Comparison of ENCODE assay signal across 8 mouse cellular contexts in genomic region chr19:15903508-15904480, GRCm38 (mm10). TPM values are rescaled to one million over a fixed set of nuclear protein-coding genes. Genes with fewer than 3 reads are reported as not detected.
DNase-seq lines count a peak whose midpoint lies in the region; ATAC-seq and TF ChIP-seq lines count a peak whose summit lies in the region.

No protein-coding gene starts in this region.

- peak; percentile 34 for DNase-seq in kidney, adult 11 months
- no peak for DNase-seq in forebrain, embryonic 11.5 days (ENCODE audit: low spot score)
- peak; percentile 16 for DNase-seq in kidney, postnatal 0 days (ENCODE audit: low spot score)
- no peak for DNase-seq in midbrain, postnatal 0 days (ENCODE audit: low spot score)
- DNase-seq in cerebellum, adult 9-11 months: no peak
- DNase-seq in cerebellum, adult 9-10 months: no peak

- H3K36me3 ChIP-seq in kidney, embryonic 14.5 days (ENCODE audit: control insufficient read depth, insufficient read depth, low read length): peaks cover 30% of the 10 kb centered on the region
- H3K36me3 ChIP-seq in forebrain, embryonic 11.5 days (ENCODE audit: control insufficient read depth, insufficient read depth, low read length): peaks cover 4% of the 10 kb centered on the region; the same call in 1 of the 2 replicates
- peaks cover 8% of the 10 kb centered on the region; the same call in 1 of the 2 replicates for H3K36me3 ChIP-seq in kidney, postnatal 0 days (ENCODE audit: insufficient read depth, low read length)
- no peaks in the 10 kb centered on the region for H3K36me3 ChIP-seq in midbrain, postnatal 0 days (ENCODE audit: insufficient read depth, low read length)
- H3K36me3 ChIP-seq in intestine, postnatal 0 days (ENCODE audit: control insufficient read depth, insufficient read depth): peaks cover 6% of the 10 kb centered on the region; the same call in 1 of the 2 replicates

- no peak overlapping the region for H3K4me3 ChIP-seq in kidney, embryonic 14.5 days (ENCODE audit: low read length)
- no peak overlapping the region for H3K4me3 ChIP-seq in forebrain, embryonic 11.5 days (ENCODE audit: low read depth, low read length)
- H3K4me3 ChIP-seq in kidney, postnatal 0 days (replicated peaks; ENCODE audit: low read depth, low read length): no peak overlapping the region
- no peak overlapping the region for H3K4me3 ChIP-seq in midbrain, postnatal 0 days (ENCODE audit: low read depth, low read length)
- no peak overlapping the region for H3K4me3 ChIP-seq in intestine, postnatal 0 days (ENCODE audit: low read depth, low read length)

- no peak overlapping the region for H3K27ac ChIP-seq in kidney, embryonic 14.5 days (ENCODE audit: low read depth, low read length)
- H3K27ac ChIP-seq in forebrain, embryonic 11.5 days (ENCODE audit: low read depth, low read length): no peak overlapping the region
- H3K27ac ChIP-seq in kidney, postnatal 0 days: 0 out of 2 replicates have a peak overlapping the region, but pooled peaks have one; percentile 25
- no peak overlapping the region for H3K27ac ChIP-seq in midbrain, postnatal 0 days (ENCODE audit: low read depth, low read length)
- no peak overlapping the region for H3K27ac ChIP-seq in intestine, postnatal 0 days (ENCODE audit: low read depth, low read length)

- WGBS in kidney, embryonic 14.5 days: 50% methylated on average over 20 of the region's 20 CpGs
- 27% methylated on average over 20 of the region's 20 CpGs for WGBS in forebrain, embryonic 11.5 days
- WGBS in kidney, postnatal 0 days: 41% methylated on average over 20 of the region's 20 CpGs
- 26% methylated on average over 20 of the region's 20 CpGs for WGBS in midbrain, postnatal 0 days
- 65% methylated on average over 20 of the region's 20 CpGs for WGBS in intestine, postnatal 0 days

- no peak overlapping the region for H3K4me2 ChIP-seq in kidney, embryonic 14.5 days (replicated peaks; ENCODE audit: low read depth, low read length)
- no peak overlapping the region for H3K4me2 ChIP-seq in forebrain, embryonic 11.5 days (ENCODE audit: low read depth, low read length, severe bottlenecking)
- H3K4me2 ChIP-seq in kidney, postnatal 0 days (ENCODE audit: low read length): no peak overlapping the region
- H3K4me2 ChIP-seq in midbrain, postnatal 0 days (ENCODE audit: low read depth, low read length, poor library complexity, severe bottlenecking): peak overlapping the region; percentile 6; the same call in 1 of the 2 replicates
- H3K4me2 ChIP-seq in intestine, postnatal 0 days (replicated peaks; ENCODE audit: low read depth): no peak overlapping the region

- TF ChIP-seq CTCF in kidney, postnatal 0 days (IDR thresholded peaks at IDR 0.05; ENCODE audit: low read depth): no peak
- TF ChIP-seq CTCF in midbrain, postnatal 0 days (IDR thresholded peaks at IDR 0.05): no peak
- no peak for TF ChIP-seq CTCF in intestine, postnatal 0 days (IDR thresholded peaks at IDR 0.05; ENCODE audit: low read depth)

- no peaks in the 10 kb centered on the region for H3K9me3 ChIP-seq in kidney, embryonic 14.5 days (ENCODE audit: control insufficient read depth, low read length)
- H3K9me3 ChIP-seq in forebrain, embryonic 11.5 days (ENCODE audit: control insufficient read depth, low read length): no peaks in the 10 kb centered on the region
- no peaks in the 10 kb centered on the region for H3K9me3 ChIP-seq in kidney, postnatal 0 days (replicated peaks; ENCODE audit: low read length)
- no peaks in the 10 kb centered on the region for H3K9me3 ChIP-seq in midbrain, postnatal 0 days (ENCODE audit: low read length)
- no peaks in the 10 kb centered on the region for H3K9me3 ChIP-seq in intestine, postnatal 0 days (ENCODE audit: control insufficient read depth)

- no peaks in the 10 kb centered on the region for H3K27me3 ChIP-seq in kidney, embryonic 14.5 days (ENCODE audit: control insufficient read depth, insufficient read depth, low read length)
- H3K27me3 ChIP-seq in forebrain, embryonic 11.5 days (ENCODE audit: control insufficient read depth, insufficient read depth, low read length): no peaks in the 10 kb centered on the region
- no peaks in the 10 kb centered on the region for H3K27me3 ChIP-seq in kidney, postnatal 0 days (ENCODE audit: insufficient read depth, low read length)
- H3K27me3 ChIP-seq in midbrain, postnatal 0 days (ENCODE audit: insufficient read depth, low read length): no peaks in the 10 kb centered on the region
- no peaks in the 10 kb centered on the region for H3K27me3 ChIP-seq in intestine, postnatal 0 days (replicated peaks; ENCODE audit: control insufficient read depth, insufficient read depth, low read length)

- H3K9ac ChIP-seq in kidney, embryonic 14.5 days (ENCODE audit: low read depth, low read length): no peak overlapping the region
- H3K9ac ChIP-seq in forebrain, embryonic 11.5 days (ENCODE audit: low read length): no peak overlapping the region
- H3K9ac ChIP-seq in kidney, postnatal 0 days (ENCODE audit: low read depth, low read length): no peak overlapping the region
- no peak overlapping the region for H3K9ac ChIP-seq in midbrain, postnatal 0 days (replicated peaks; ENCODE audit: low read length, poor library complexity, severe bottlenecking)
- H3K9ac ChIP-seq in intestine, postnatal 0 days (ENCODE audit: low read depth, low read length): no peak overlapping the region

- no peaks in the 10 kb centered on the region for H3K4me1 ChIP-seq in kidney, embryonic 14.5 days (ENCODE audit: control insufficient read depth, insufficient read depth, low read length)
- peaks cover 4% of the 10 kb centered on the region; the same call in 1 of the 2 replicates for H3K4me1 ChIP-seq in forebrain, embryonic 11.5 days (replicated peaks; ENCODE audit: control insufficient read depth, insufficient read depth, low read length)
- 0 out of 2 replicates have a peak, but pooled peaks cover 6% of the 10 kb centered on the region for H3K4me1 ChIP-seq in kidney, postnatal 0 days (replicated peaks; ENCODE audit: insufficient read depth, low read length)
- no peaks in the 10 kb centered on the region for H3K4me1 ChIP-seq in midbrain, postnatal 0 days (ENCODE audit: insufficient read depth, low read length)
- no peaks in the 10 kb centered on the region for H3K4me1 ChIP-seq in intestine, postnatal 0 days (replicated peaks; ENCODE audit: control insufficient read depth, insufficient read depth, low read length)

- ATAC-seq in kidney, embryonic 14.5 days (ENCODE audit: low FRiP score, low TSS enrichment): no peak
- peak; percentile 33; the same call in 1 of the 2 replicates for ATAC-seq in forebrain, embryonic 11.5 days (replicated peaks; ENCODE audit: low FRiP score)
- peak; percentile 54; the same call in 1 of the 2 replicates for ATAC-seq in kidney, postnatal 0 days (replicated peaks; ENCODE audit: low FRiP score, low read depth)
- no peak for ATAC-seq in midbrain, postnatal 0 days (ENCODE audit: low FRiP score)
- ATAC-seq in intestine, postnatal 0 days: no peak

RNA-seq across cellular contexts. Expression of gene Psat1, which starts 43.3 kb away (rescaled TPM):
- 88.6 and 116 TPM in 2 replicates for polyA plus RNA-seq in kidney, embryonic 14.5 days (2014; fragmentation: Nextera tagmentation; extraction: Ambion mirVana)
- polyA plus RNA-seq in forebrain, embryonic 11.5 days (2014; fragmentation: Nextera tagmentation; extraction: Ambion mirVana): 137 and 142 TPM in 2 replicates
- polyA plus RNA-seq in kidney, postnatal 0 days (2015; fragmentation: Nextera tagmentation; extraction: Ambion mirVana): 55.0 and 55.2 TPM in 2 replicates
- 97.3 and 106 TPM in 2 replicates for total RNA-seq in midbrain, postnatal 0 days (2014; rRNA removed)
- polyA plus RNA-seq in midbrain, postnatal 0 days (2015; fragmentation: Nextera tagmentation; extraction: Ambion mirVana): 68.0 and 76.3 TPM in 2 replicates
- polyA plus RNA-seq in intestine, postnatal 0 days (2015; fragmentation: Nextera tagmentation; extraction: Ambion mirVana): 13.0 and 15.3 TPM in 2 replicates

Comparison
In these comparisons a context has a peak if more than half of its experiments do, and no peak if none do; other contexts are left out.
1. ATAC-seq: peak in forebrain, embryonic 11.5 days (single experiment) and kidney, postnatal 0 days (single experiment); none in kidney, embryonic 14.5 days (single experiment), midbrain, postnatal 0 days (single experiment) and intestine, postnatal 0 days (single experiment).
2. DNase-seq: peak in kidney, adult 11 months (single experiment) and kidney, postnatal 0 days (single experiment); none in forebrain, embryonic 11.5 days (single experiment), midbrain, postnatal 0 days (single experiment), cerebellum, adult 9-11 months (single experiment) and cerebellum, adult 9-10 months (single experiment).